Mouse (Mus musculus) neural tube, embryonic 14.5 days (tissue): ENCODE results near the gene Gm20388. TPM values are rescaled to one million over a fixed set of nuclear protein-coding genes. Genes with fewer than 3 reads are reported as not detected.

ENCODE experiments used
- ATAC-seq: fragments of 200-750 bp; cut with Nextera tagmentation; 2 replicates; pipeline ENCODE4 v1.8.0; 2017; ENCODE audit warnings: low read depth, mild to moderate bottlenecking, moderate TSS enrichment, moderate library complexity
- H3K27ac ChIP-seq: fragments of 300-500 bp; sonication (generic); 2 replicates; pipeline ENCODE4 v1.5.1; 2014; ENCODE audit warnings: low read depth, mild to moderate bottlenecking, control low read depth, low read length, moderate library complexity, mixed read lengths
- H3K27me3 ChIP-seq: fragments of 300-500 bp; sonication (generic); 2 replicates; pipeline ENCODE4 v1.6.1; 2014; ENCODE audit warnings: low read length; ENCODE audit not compliant: control insufficient read depth, insufficient read depth
- H3K36me3 ChIP-seq: fragments of 300-500 bp; sonication (generic); 2 replicates; pipeline ENCODE4 v1.6.1; 2014; ENCODE audit warnings: low read length, mixed read lengths; ENCODE audit not compliant: control insufficient read depth, insufficient read depth
- H3K4me1 ChIP-seq: fragments of 300-500 bp; sonication (generic); 2 replicates; pipeline ENCODE4 v1.6.1; 2014; ENCODE audit warnings: low read length; ENCODE audit not compliant: control insufficient read depth, insufficient read depth
- H3K4me2 ChIP-seq: fragments of 300-500 bp; sonication (generic); 2 replicates; pipeline ENCODE4 v1.6.1; 2014; ENCODE audit warnings: mild to moderate bottlenecking, low read depth, low read length, control low read depth
- H3K4me3 ChIP-seq: fragments of 300-500 bp; sonication (generic); 2 replicates; pipeline ENCODE4 v1.5.1; 2014; ENCODE audit warnings: low read depth, low read length, control low read depth, mixed read lengths
- H3K9ac ChIP-seq: fragments of 300-500 bp; sonication (generic); replicated peaks from 2 replicates; pipeline ENCODE4 v1.6.1; 2014; ENCODE audit warnings: low read depth, mild to moderate bottlenecking, control low read depth, low read length, mixed read lengths
- H3K9me3 ChIP-seq: fragments of 300-500 bp; sonication (generic); 2 replicates; pipeline ENCODE4 v1.6.1; 2016; ENCODE audit warnings: low read length; ENCODE audit not compliant: control insufficient read depth
- WGBS: fragments of 180-500 bp; shearing (Covaris S2); extraction: QIAGEN DNeasy Blood & Tissue Kit; methylation state at CpG from one replicate; pipeline ENCODE4 v1.1.7; 2014; 5-methylcytosine and 5-hydroxymethylcytosine counted together
- polyA plus RNA-seq: library from polyadenylated mRNA; unstranded; fragments of >200 nt; fragmentation: Nextera tagmentation; extraction: Ambion mirVana; gene quantifications from 2 replicates; pipeline ENCODE4 v1.2.1, GENCODE M21; 2014

The Gm20388 gene
- polyA plus RNA-seq, 1 experiment from 2014 or later: 10.3 TPM

GRCm38 (mm10) chr8:121952122-121952521 lies 2041.5 kb downstream of the Gm20388 start:
- no peak overlapping the region for H3K27ac ChIP-seq
- peak overlapping the region; percentile 95 for H3K4me2 ChIP-seq
- H3K9ac ChIP-seq: peak overlapping the region; percentile 2; the same call in 1 of the 2 replicates
- H3K36me3 ChIP-seq: peaks cover 9% of the 10 kb centered on the region; the same call in 1 of the 2 replicates
- H3K4me1 ChIP-seq: peaks cover 30% of the 10 kb centered on the region
- H3K27me3 ChIP-seq: no peaks in the 10 kb centered on the region
- H3K4me3 ChIP-seq: peak overlapping the region; percentile 78; the same call in 1 of the 2 replicates
- no peaks in the 10 kb centered on the region for H3K9me3 ChIP-seq
- ATAC-seq: no peak

GRCm38 (mm10) chr8:121952800-121953199 lies 2042.2 kb downstream of the Gm20388 start:
- Histone ChIP-seq H3K27me3 (no peaks in the 10 kb centered on the region), H3K36me3 (peaks cover 9% of the 10 kb centered on the region; the same call in 1 of the 2 replicates), H3K4me1 (peaks cover 30% of the 10 kb centered on the region), H3K4me3 (no peak overlapping the region), H3K9me3 (no peaks in the 10 kb centered on the region), H3K9ac (no peak overlapping the region; the same call in 1 of the 2 replicates), H3K27ac (no peak overlapping the region), H3K4me2 (no peak overlapping the region)
- 90% methylated on average over 7 of the region's 7 CpGs for WGBS
- ATAC-seq: no peak

GRCm38 (mm10) chr8:121953821-121954545 lies 2043.3 kb downstream of the Gm20388 start:
- Histone ChIP-seq H3K27me3 (no peaks in the 10 kb centered on the region), H3K4me2 (no peak overlapping the region), H3K9ac (no peak overlapping the region), H3K4me1 (peaks cover 21% of the 10 kb centered on the region), H3K36me3 (peaks cover 9% of the 10 kb centered on the region; the same call in 1 of the 2 replicates), H3K4me3 (no peak overlapping the region), H3K9me3 (no peaks in the 10 kb centered on the region), H3K27ac (no peak overlapping the region)
- WGBS: 69% methylated on average over 3 of the region's 3 CpGs
- no peak for ATAC-seq

- ATAC-seq: no peak
- no peak overlapping the region for H3K4me3 ChIP-seq
- no peaks in the 10 kb centered on the region for H3K27me3 ChIP-seq
- peaks cover 9% of the 10 kb centered on the region; the same call in 1 of the 2 replicates for H3K36me3 ChIP-seq
- H3K4me1 ChIP-seq: peaks cover 16% of the 10 kb centered on the region
- no peak overlapping the region for H3K9ac ChIP-seq
- no peaks in the 10 kb centered on the region for H3K9me3 ChIP-seq
- no peak overlapping the region for H3K27ac ChIP-seq
- 82% methylated on average over 10 of the region's 10 CpGs for WGBS
- no peak overlapping the region for H3K4me2 ChIP-seq
Observed at GRCm38 (mm10) chr8:121954981-121955555, 2044.4 kb downstream of the Gm20388 start.

- no peak overlapping the region for H3K9ac ChIP-seq
- 80% methylated on average over 1 of the region's 1 CpGs for WGBS
- peaks cover 16% of the 10 kb centered on the region for H3K4me1 ChIP-seq
Observed at GRCm38 (mm10) chr8:121955825-121956500, 2045.3 kb downstream of the Gm20388 start.

GRCm38 (mm10) chr8:121958395-121958794 lies 2047.8 kb downstream of the Gm20388 start:
- Histone ChIP-seq H3K4me2 (no peak overlapping the region), H3K4me3 (no peak overlapping the region), H3K27me3 (no peaks in the 10 kb centered on the region), H3K9me3 (no peaks in the 10 kb centered on the region), H3K36me3 (peaks cover 7% of the 10 kb centered on the region; the same call in 1 of the 2 replicates), H3K27ac (no peak overlapping the region), H3K4me1 (no peaks in the 10 kb centered on the region), H3K9ac (no peak overlapping the region)
- no peak for ATAC-seq
- WGBS: 97% methylated on average over 1 of the region's 1 CpGs

More at GRCm38 (mm10) chr8:121955825-121956500, 2045.3 kb downstream of the Gm20388 start:
- ATAC-seq: no peak
- H3K4me2 ChIP-seq: no peak overlapping the region
- no peaks in the 10 kb centered on the region for H3K27me3 ChIP-seq
- H3K36me3 ChIP-seq: peaks cover 9% of the 10 kb centered on the region; the same call in 1 of the 2 replicates
- no peak overlapping the region for H3K4me3 ChIP-seq
- no peak overlapping the region for H3K27ac ChIP-seq
- no peaks in the 10 kb centered on the region for H3K9me3 ChIP-seq

- no peaks in the 10 kb centered on the region for H3K36me3 ChIP-seq
- 82% methylated on average over 3 of the region's 3 CpGs for WGBS
- ATAC-seq: no peak
Observed at GRCm38 (mm10) chr8:121962892-121963291, 2052.3 kb downstream of the Gm20388 start.

DNA sequence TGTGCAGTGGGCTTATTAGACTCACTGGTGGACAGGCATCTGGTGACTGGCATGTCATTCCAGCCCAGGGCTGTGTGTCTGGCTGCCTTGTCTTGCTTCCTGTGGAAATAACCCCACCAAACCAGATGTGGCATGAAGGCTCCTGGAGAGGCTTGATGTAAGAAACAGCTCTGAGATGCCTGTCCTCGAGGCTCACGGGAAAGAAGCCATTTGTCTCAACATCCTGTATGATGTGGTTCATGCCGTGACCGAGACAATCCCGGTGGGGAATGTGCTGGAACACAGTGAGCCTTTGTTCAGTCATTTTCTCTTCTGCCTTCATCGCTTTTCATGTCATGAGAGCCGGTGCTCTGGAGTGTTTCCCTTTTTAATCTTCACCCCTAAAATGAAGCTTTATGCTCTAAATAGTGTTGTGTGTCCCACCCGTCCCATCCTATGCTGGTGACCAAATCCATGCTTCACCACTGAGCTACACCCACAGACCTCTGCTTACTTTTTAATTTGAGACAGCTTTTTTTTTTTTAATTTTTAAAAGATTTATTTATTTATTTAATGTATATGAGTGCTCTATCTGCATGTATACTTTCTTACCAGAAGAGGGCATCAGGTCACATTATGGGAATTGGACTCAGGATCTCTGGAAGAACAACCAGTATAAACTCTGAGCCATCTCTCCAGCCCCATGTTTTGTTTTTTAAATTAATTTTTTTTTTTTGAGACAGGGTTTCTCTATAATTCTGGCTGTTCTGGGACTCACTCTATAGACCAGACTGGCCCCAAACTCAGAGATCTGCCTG lies 2054.3 kb downstream of the Gm20388 start:
- Histone ChIP-seq H3K4me3 (no peak overlapping the region), H3K27ac (no peak overlapping the region), H3K27me3 (no peaks in the 10 kb centered on the region), H3K4me2 (no peak overlapping the region), H3K9me3 (no peaks in the 10 kb centered on the region), H3K4me1 (peaks cover 34% of the 10 kb centered on the region), H3K36me3 (no peaks in the 10 kb centered on the region), H3K9ac (no peak overlapping the region)
- 61% methylated on average over 8 of the region's 8 CpGs for WGBS
- ATAC-seq: no peak

More at GRCm38 (mm10) chr8:121962892-121963291, 2052.3 kb downstream of the Gm20388 start:
- Histone ChIP-seq H3K4me1 (peaks cover 25% of the 10 kb centered on the region), H3K4me2 (no peak overlapping the region), H3K9ac (no peak overlapping the region), H3K27ac (no peak overlapping the region), H3K9me3 (no peaks in the 10 kb centered on the region), H3K27me3 (no peaks in the 10 kb centered on the region), H3K4me3 (no peak overlapping the region)
